Mouse (Mus musculus) kidney, embryonic 15.5 days (tissue): ENCODE data around the gene Gm17334. TPM values are rescaled to one million over a fixed set of nuclear protein-coding genes. Genes with fewer than 3 reads are reported as not detected.
"Not testable (repeated sequence)": the region's sequence is repeated elsewhere in the genome, so short reads cannot be mapped to it uniquely, and the experiment has no call there.

ENCODE experiments used
- ATAC-seq: fragments of 200-750 bp; cut with Nextera tagmentation; replicated peaks from 2 replicates; pipeline ENCODE4 v1.8.0; 2017; ENCODE audit warnings: moderate TSS enrichment; ENCODE audit not compliant: low FRiP score
- H3K27ac ChIP-seq: fragments of 300-500 bp; sonication (generic); 2 replicates; pipeline ENCODE4 v1.5.1; 2015; ENCODE audit warnings: mild to moderate bottlenecking, inconsistent platforms
- H3K27me3 ChIP-seq: fragments of 300-500 bp; sonication (generic); 2 replicates; pipeline ENCODE4 v1.6.1; 2015; ENCODE audit warnings: inconsistent platforms
- H3K36me3 ChIP-seq: fragments of 300-500 bp; sonication (generic); 2 replicates; pipeline ENCODE4 v1.6.1; 2015; ENCODE audit warnings: inconsistent platforms
- H3K4me1 ChIP-seq: fragments of 300-500 bp; sonication (generic); 2 replicates; pipeline ENCODE4 v1.6.1; 2015; ENCODE audit warnings: inconsistent platforms
- H3K4me2 ChIP-seq: fragments of 300-500 bp; sonication (generic); 2 replicates; pipeline ENCODE4 v1.6.1; 2015; ENCODE audit warnings: moderate library complexity, mild to moderate bottlenecking, inconsistent platforms
- H3K4me3 ChIP-seq: fragments of 300-500 bp; sonication (generic); replicated peaks from 2 replicates; pipeline ENCODE4 v1.5.1; 2015; ENCODE audit warnings: mild to moderate bottlenecking, inconsistent platforms
- H3K9ac ChIP-seq: fragments of 300-500 bp; sonication (generic); 2 replicates; pipeline ENCODE4 v1.6.1; 2015; ENCODE audit warnings: mild to moderate bottlenecking, inconsistent platforms
- H3K9me3 ChIP-seq: fragments of 300-500 bp; sonication (generic); replicated peaks from 2 replicates; pipeline ENCODE4 v1.6.1; 2016; ENCODE audit warnings: inconsistent platforms
- WGBS: fragments of 180-500 bp; shearing (Covaris S2); methylation state at CpG from one replicate; pipeline ENCODE4 v1.1.7; 2015; ENCODE audit warnings: mixed read lengths; 5-methylcytosine and 5-hydroxymethylcytosine counted together
- polyA plus RNA-seq: library from polyadenylated mRNA; unstranded; fragments of >200 nt; fragmentation: Nextera tagmentation; extraction: Ambion mirVana; gene quantifications from 2 replicates; pipeline ENCODE4 v1.2.1, GENCODE M21; 2015

Gm17334 gene
- polyA plus RNA-seq, 1 experiment from 2014 or later: 0.23 TPM

GRCm38 (mm10) chr11:53764581-53764980, 8.4 kb downstream of the Gm17334 start:
- peak overlapping the region; percentile 96 for H3K27ac ChIP-seq
- no peak overlapping the region for H3K4me3 ChIP-seq
- H3K4me2 ChIP-seq: no peak overlapping the region
- no peaks in the 10 kb centered on the region for H3K9me3 ChIP-seq
- H3K27me3 ChIP-seq: peaks cover 12% of the 10 kb centered on the region; the same call in 1 of the 2 replicates
- peaks cover 57% of the 10 kb centered on the region for H3K4me1 ChIP-seq
- H3K9ac ChIP-seq: no peak overlapping the region
- WGBS: 65% methylated on average over 5 of the region's 5 CpGs
- no peaks in the 10 kb centered on the region for H3K36me3 ChIP-seq
- no peak for ATAC-seq

- H3K4me2 ChIP-seq: peak overlapping the region; percentile 74
- ATAC-seq: peak; percentile 78
- peaks cover 62% of the 10 kb centered on the region for H3K4me1 ChIP-seq
- WGBS: 1% methylated on average over 33 of the region's 33 CpGs
- peak overlapping the region; percentile 38 for H3K4me3 ChIP-seq
- H3K9ac ChIP-seq: peak overlapping the region; percentile 19
- peak overlapping the region; percentile 96 for H3K27ac ChIP-seq
- H3K27me3 ChIP-seq: peaks cover 5% of the 10 kb centered on the region; the same call in 1 of the 2 replicates
- H3K9me3 ChIP-seq: no peaks in the 10 kb centered on the region
- H3K36me3 ChIP-seq: no peaks in the 10 kb centered on the region
These were observed 9.4 kb downstream of the Gm17334 start for GRCm38 (mm10) chr11:53763496-53764140.

GRCm38 (mm10) chr11:53762827-53763495, 10.0 kb downstream of the Gm17334 start:
- 4% methylated on average over 23 of the region's 23 CpGs for WGBS
- H3K9ac ChIP-seq: peak overlapping the region; percentile 19
- ATAC-seq: peak; percentile 31

GRCm38 (mm10) chr11:53762426-53762825, 10.6 kb downstream of the Gm17334 start:
- peak overlapping the region; percentile 74 for H3K4me2 ChIP-seq
- H3K4me1 ChIP-seq: peaks cover 66% of the 10 kb centered on the region
- no peaks in the 10 kb centered on the region for H3K36me3 ChIP-seq
- peak overlapping the region; percentile 38 for H3K4me3 ChIP-seq
- no peaks in the 10 kb centered on the region for H3K9me3 ChIP-seq
- ATAC-seq: 0 out of 2 replicates have a peak, but pooled peaks have one; percentile 13
- 0 out of 2 replicates have a peak overlapping the region, but pooled peaks have one; percentile 19 for H3K9ac ChIP-seq
- 58% methylated on average over 2 of the region's 2 CpGs for WGBS
- H3K27ac ChIP-seq: peak overlapping the region; percentile 96
- no peaks in the 10 kb centered on the region for H3K27me3 ChIP-seq

More at GRCm38 (mm10) chr11:53762827-53763495, 10.0 kb downstream of the Gm17334 start:
- H3K9me3 ChIP-seq: no peaks in the 10 kb centered on the region
- H3K4me3 ChIP-seq: peak overlapping the region; percentile 38
- H3K4me1 ChIP-seq: peaks cover 66% of the 10 kb centered on the region
- H3K27ac ChIP-seq: peak overlapping the region; percentile 96
- H3K36me3 ChIP-seq: no peaks in the 10 kb centered on the region
- H3K27me3 ChIP-seq: no peaks in the 10 kb centered on the region
- peak overlapping the region; percentile 74 for H3K4me2 ChIP-seq

GRCm38 (mm10) chr11:53761822-53762221, 11.2 kb downstream of the Gm17334 start:
- peak overlapping the region; percentile 9; the same call in 1 of the 2 replicates for H3K4me2 ChIP-seq
- 32% methylated on average over 2 of the region's 2 CpGs for WGBS
- H3K9ac ChIP-seq: no peak overlapping the region
- H3K9me3 ChIP-seq: no peaks in the 10 kb centered on the region
- no peak overlapping the region for H3K4me3 ChIP-seq
- peak overlapping the region; percentile 96 for H3K27ac ChIP-seq
- no peaks in the 10 kb centered on the region for H3K27me3 ChIP-seq
- H3K4me1 ChIP-seq: peaks cover 66% of the 10 kb centered on the region
- ATAC-seq: no peak
- H3K36me3 ChIP-seq: no peaks in the 10 kb centered on the region

GRCm38 (mm10) chr11:53761284-53761683, 11.7 kb downstream of the Gm17334 start:
- Histone ChIP-seq H3K9me3 (no peaks in the 10 kb centered on the region), H3K9ac (no peak overlapping the region), H3K27ac (peak overlapping the region; percentile 96), H3K4me1 (peaks cover 66% of the 10 kb centered on the region), H3K4me3 (no peak overlapping the region), H3K27me3 (no peaks in the 10 kb centered on the region), H3K4me2 (no peak overlapping the region), H3K36me3 (no peaks in the 10 kb centered on the region)
- no peak for ATAC-seq
- 60% methylated on average over 5 of the region's 5 CpGs for WGBS

- ATAC-seq: no peak
- no peaks in the 10 kb centered on the region for H3K27me3 ChIP-seq
- H3K4me1 ChIP-seq: peaks cover 66% of the 10 kb centered on the region
- H3K27ac ChIP-seq: peak overlapping the region; percentile 60; the same call in 1 of the 2 replicates
- no peaks in the 10 kb centered on the region for H3K9me3 ChIP-seq
- H3K9ac ChIP-seq: no peak overlapping the region
- peak overlapping the region; percentile 31; the same call in 1 of the 2 replicates for H3K4me2 ChIP-seq
- 23% methylated on average over 22 of the region's 22 CpGs for WGBS
- no peaks in the 10 kb centered on the region for H3K36me3 ChIP-seq
- no peak overlapping the region for H3K4me3 ChIP-seq
These were observed 13.2 kb downstream of the Gm17334 start for GRCm38 (mm10) chr11:53759545-53760406.

- Histone ChIP-seq H3K4me1 (peaks cover 57% of the 10 kb centered on the region), H3K27ac (peak overlapping the region; percentile 60)
- peak; percentile 8; the same call in 1 of the 2 replicates for ATAC-seq
These were observed 14.1 kb downstream of the Gm17334 start for GRCm38 (mm10) chr11:53758791-53759351.

GRCm38 (mm10) chr11:53758033-53758432, 15.0 kb downstream of the Gm17334 start:
- not testable (repeated sequence) for H3K4me2 ChIP-seq, H3K4me3 ChIP-seq, H3K27me3 ChIP-seq, H3K9me3 ChIP-seq, H3K36me3 ChIP-seq, H3K9ac ChIP-seq, H3K27ac ChIP-seq, ATAC-seq
- WGBS: 77% methylated on average over 9 of the region's 9 CpGs
- peaks cover 49% of the 10 kb centered on the region for H3K4me1 ChIP-seq

More at GRCm38 (mm10) chr11:53758791-53759351, 14.1 kb downstream of the Gm17334 start:
- Histone ChIP-seq H3K4me2 (no peak overlapping the region), H3K9me3 (no peaks in the 10 kb centered on the region), H3K9ac (no peak overlapping the region), H3K4me3 (no peak overlapping the region), H3K27me3 (no peaks in the 10 kb centered on the region), H3K36me3 (no peaks in the 10 kb centered on the region)
- WGBS: 38% methylated on average over 6 of the region's 6 CpGs

- 82% methylated on average over 4 of the region's 4 CpGs for WGBS
- H3K27me3 ChIP-seq: no peaks in the 10 kb centered on the region
- H3K36me3 ChIP-seq: no peaks in the 10 kb centered on the region
- no peak for ATAC-seq
- H3K27ac ChIP-seq: no peak overlapping the region
- no peaks in the 10 kb centered on the region for H3K9me3 ChIP-seq
- H3K4me1 ChIP-seq: peaks cover 45% of the 10 kb centered on the region
- no peak overlapping the region for H3K9ac ChIP-seq
- no peak overlapping the region for H3K4me3 ChIP-seq
- no peak overlapping the region for H3K4me2 ChIP-seq
These were observed 15.4 kb downstream of the Gm17334 start for GRCm38 (mm10) chr11:53757612-53758011.

- WGBS: 77% methylated on average over 12 of the region's 12 CpGs
- no peak for ATAC-seq
- Histone ChIP-seq H3K4me1 (peaks cover 20% of the 10 kb centered on the region), H3K4me2 (no peak overlapping the region), H3K4me3 (no peak overlapping the region), H3K9me3 (no peaks in the 10 kb centered on the region), H3K36me3 (no peaks in the 10 kb centered on the region), H3K27ac (no peak overlapping the region), H3K27me3 (no peaks in the 10 kb centered on the region), H3K9ac (no peak overlapping the region)
These were observed 17.9 kb downstream of the Gm17334 start for GRCm38 (mm10) chr11:53755011-53755595.
